Mouse (Mus musculus): ENCODE data around the gene Atic. TPM values are rescaled to one million over a fixed set of nuclear protein-coding genes. Genes with fewer than 3 reads are reported as not detected.

Atic gene
- 75.0 and 79.1 TPM in 2 replicates for polyA plus RNA-seq (2016; fragmentation: Nextera tagmentation; extraction: Ambion mirVana)

DNA sequence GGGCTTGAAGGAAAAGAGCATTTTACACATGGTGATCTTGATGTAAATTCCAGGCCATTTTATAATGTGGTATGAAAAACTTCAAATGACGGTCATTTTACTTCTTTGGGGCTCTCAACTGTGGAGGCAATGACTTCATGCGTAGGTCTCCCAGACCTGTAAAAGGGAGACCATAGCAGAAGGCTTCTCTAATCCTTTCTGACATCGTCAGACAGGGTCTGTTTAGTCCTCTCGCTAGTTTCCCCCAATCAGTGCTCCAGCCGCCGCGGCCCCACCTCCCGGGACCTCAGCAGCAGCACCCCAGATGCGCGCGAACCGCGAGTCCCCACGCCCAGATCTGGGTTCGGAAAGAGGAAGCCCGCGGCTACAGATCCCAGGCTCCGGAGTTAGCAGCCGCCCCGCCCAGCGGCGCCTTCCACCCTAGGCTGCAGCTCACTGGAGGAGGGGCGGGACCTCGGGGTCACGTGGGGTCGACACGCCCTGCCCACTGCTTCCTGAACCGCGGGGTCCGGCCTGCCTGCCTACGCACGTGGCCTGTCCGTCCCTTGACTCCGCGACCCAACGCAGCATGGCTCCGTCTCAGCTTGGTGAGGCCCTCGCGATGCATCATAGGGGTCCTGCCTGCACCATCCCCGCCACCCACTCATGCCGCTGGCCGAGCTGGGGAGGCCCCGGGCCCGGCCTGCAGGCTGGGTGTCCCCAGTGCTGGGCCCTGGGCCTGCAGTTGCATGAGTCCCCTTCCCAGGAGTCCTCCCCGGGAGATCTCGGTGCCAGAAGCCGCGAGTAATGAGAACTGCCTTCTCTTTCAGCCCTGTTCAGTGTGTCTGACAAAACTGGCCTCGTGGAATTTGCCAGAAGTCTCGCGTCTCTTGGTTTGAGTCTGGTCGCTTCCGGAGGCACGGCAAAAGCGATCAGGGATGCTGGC lies at the start of gene Atic:
TSS of gene Atic (plus strand) at position 463 of the 925 bp plus-strand sequence.
- H3K27ac ChIP-seq, result peak within 1 kb of the TSS; percentile 92
- H3K9me3 ChIP-seq, result peaks cover 8% of the 10 kb centered on the region
- H3K36me3 ChIP-seq (replicated peaks), result peaks cover 38% of the 10 kb centered on the region
- peaks cover 17% of the 10 kb centered on the region for H3K4me1 ChIP-seq
- H3K27me3 ChIP-seq (ENCODE audit: poor library complexity, severe bottlenecking), result no peaks in the 10 kb centered on the region
- H3K4me3 ChIP-seq, result peak within 1 kb of the TSS; percentile 80
- under 1% methylated on average over 55 of the region's 55 CpGs for WGBS
- DNase-seq (ENCODE audit: extremely low spot score, low spot score), result peak; percentile 92

DNA sequence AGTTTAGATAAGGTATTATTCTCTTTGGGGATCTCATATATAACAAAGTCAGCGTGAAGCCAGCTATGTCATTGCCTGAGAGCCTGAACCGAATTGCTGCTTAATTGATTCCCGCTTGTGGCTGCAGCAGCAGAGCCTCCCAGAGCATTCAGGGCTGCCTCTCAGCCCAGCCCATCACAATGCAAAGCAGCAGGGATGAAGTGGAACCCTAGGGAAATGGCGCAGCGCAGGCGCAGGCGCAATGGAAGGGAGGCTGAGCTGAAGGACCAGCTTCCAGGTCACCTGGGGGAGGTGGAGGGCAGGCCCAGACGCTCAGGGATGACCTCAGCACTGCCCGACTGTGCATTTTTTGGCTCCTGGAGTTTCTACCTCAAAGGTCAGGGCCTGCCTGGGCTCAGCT lies 49.7 kb upstream of the Atic start:
- peak; percentile 74 for DNase-seq (ENCODE audit: extremely low spot score, low spot score)
- peaks cover 6% of the 10 kb centered on the region for H3K27me3 ChIP-seq (ENCODE audit: poor library complexity, severe bottlenecking)
- H3K4me3 ChIP-seq, result no peak overlapping the region
- WGBS, result 1% methylated on average over 9 of the region's 9 CpGs
- H3K27ac ChIP-seq, result peak overlapping the region; percentile 35; the same call in 1 of the 2 replicates
- peaks cover 15% of the 10 kb centered on the region for H3K4me1 ChIP-seq
- no peaks in the 10 kb centered on the region for H3K9me3 ChIP-seq
- no peaks in the 10 kb centered on the region for H3K36me3 ChIP-seq (replicated peaks)

DNA sequence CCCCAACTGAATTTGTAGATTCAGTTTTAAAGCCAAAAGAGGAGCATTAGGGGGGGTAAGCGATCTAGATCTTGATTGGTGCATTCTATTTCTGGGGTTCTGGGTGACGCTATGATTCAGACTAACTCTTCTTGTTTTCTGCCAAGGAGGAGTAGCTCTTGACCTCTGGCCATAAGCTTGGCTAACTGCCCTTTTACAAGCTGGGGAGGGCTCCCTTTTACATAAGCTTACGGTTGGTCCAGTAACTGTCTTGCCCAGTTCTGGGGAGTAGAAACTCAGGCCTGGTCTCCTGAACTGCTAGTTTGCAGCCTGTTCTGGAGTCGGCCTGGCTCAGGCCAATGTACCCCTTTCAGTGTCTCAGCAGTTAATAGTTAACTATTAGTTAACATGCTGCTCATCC lies 41.9 kb upstream of the Atic start:
- Histone ChIP-seq H3K27me3 (ENCODE audit: poor library complexity, severe bottlenecking) (no peaks in the 10 kb centered on the region), H3K36me3 (replicated peaks) (no peaks in the 10 kb centered on the region), H3K4me3 (no peak overlapping the region), H3K9me3 (peaks cover 5% of the 10 kb centered on the region; the same call in 1 of the 2 replicates), H3K4me1 (no peaks in the 10 kb centered on the region), H3K27ac (no peak overlapping the region)
- WGBS, result 89% methylated on average over 4 of the region's 4 CpGs
- no peak for DNase-seq (ENCODE audit: extremely low spot score, low spot score)

DNA sequence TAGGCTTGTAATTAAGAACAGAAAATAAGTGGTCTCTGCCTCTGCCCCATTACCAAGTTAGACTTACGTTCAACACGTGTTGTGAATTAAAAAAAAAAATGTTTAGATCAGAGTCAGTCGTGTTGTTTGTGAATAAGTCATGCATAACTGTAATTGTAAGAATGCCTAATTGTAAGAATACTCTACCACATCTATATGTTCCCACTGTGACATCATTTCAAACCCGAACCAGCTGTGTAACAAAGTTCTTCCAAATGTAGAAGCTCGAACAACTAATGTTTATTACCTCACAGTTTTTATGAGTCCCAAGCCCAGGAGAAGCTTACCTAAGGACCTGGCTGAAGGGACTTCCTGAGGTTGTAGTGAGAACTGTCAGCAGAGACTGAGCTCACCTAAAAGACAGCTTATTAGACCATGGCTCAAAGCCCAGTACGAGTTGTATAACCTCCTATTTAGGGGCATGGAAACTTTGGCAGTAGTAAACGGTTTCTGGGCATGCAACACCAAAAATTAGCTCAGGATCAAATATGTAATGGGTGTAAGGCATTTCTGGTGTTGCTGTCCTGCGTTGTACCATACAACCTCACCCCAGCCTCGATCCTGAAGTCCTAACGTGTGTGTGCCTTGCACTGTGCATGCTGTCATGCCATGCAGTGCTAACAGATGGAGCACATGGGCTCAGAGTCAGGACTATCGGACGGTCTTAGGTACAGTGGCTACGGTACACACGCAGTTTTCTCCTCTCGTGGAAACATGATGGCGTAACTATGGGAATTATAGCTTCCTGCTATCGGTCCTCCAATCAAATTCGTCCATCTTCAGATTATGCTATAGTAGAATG lies 27.9 kb upstream of the Atic start:
- H3K27ac ChIP-seq, result no peak overlapping the region
- 89% methylated on average over 18 of the region's 18 CpGs for WGBS
- no peak for DNase-seq (ENCODE audit: extremely low spot score, low spot score)
- no peaks in the 10 kb centered on the region for H3K36me3 ChIP-seq (replicated peaks)
- no peaks in the 10 kb centered on the region for H3K4me1 ChIP-seq
- no peak overlapping the region for H3K4me3 ChIP-seq
- H3K9me3 ChIP-seq, result no peaks in the 10 kb centered on the region
- H3K27me3 ChIP-seq (ENCODE audit: poor library complexity, severe bottlenecking), result no peaks in the 10 kb centered on the region

DNA sequence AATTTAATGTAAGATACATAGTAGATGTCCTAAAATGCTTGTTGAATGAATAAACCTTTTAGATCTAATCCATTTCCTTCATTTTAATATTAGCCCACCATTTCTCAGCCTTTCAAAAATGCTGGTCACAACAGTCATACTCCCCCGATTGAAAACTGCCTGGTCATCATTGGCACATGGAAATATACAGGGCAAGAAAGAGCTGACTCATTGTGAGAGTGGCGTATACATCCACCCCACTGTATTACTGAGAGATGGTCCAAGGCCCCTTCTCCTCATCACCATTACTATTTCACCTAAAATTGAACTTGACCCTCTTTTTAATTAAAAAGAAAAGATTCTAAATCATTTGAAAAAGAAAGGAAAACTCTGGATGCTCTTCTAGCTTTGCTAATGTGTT lies 26.2 kb upstream of the Atic start:
- 77% methylated on average over 2 of the region's 2 CpGs for WGBS
- H3K36me3 ChIP-seq (replicated peaks), result no peaks in the 10 kb centered on the region
- no peaks in the 10 kb centered on the region for H3K27me3 ChIP-seq (ENCODE audit: poor library complexity, severe bottlenecking)
- no peak for DNase-seq (ENCODE audit: extremely low spot score, low spot score)
- H3K9me3 ChIP-seq, result no peaks in the 10 kb centered on the region
- no peak overlapping the region for H3K4me3 ChIP-seq
- H3K27ac ChIP-seq, result no peak overlapping the region
- H3K4me1 ChIP-seq, result no peaks in the 10 kb centered on the region

DNA sequence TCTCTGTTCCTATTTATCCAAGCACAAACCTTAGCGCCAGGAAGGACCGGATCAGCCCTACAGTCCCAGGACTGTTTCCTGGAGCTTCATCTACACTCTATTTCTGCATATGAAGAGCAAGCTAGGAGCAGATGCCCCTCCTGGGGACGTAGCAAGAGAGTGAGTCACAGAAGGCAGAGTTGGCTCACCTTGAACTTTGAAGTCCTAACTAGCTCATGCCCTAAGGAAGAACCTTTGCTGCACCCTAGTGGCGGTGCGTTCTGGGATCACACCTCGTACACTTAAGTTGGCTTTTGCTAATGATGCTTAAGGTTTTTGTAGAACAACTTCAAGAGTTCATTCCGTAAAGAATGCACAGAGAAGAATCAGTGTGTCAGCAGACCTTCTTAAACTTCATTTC lies 25.3 kb upstream of the Atic start:
- Histone ChIP-seq H3K4me1 (no peaks in the 10 kb centered on the region), H3K4me3 (no peak overlapping the region), H3K9me3 (no peaks in the 10 kb centered on the region), H3K27me3 (ENCODE audit: poor library complexity, severe bottlenecking) (no peaks in the 10 kb centered on the region), H3K36me3 (replicated peaks) (no peaks in the 10 kb centered on the region), H3K27ac (no peak overlapping the region)
- WGBS, result 22% methylated on average over 7 of the region's 7 CpGs
- DNase-seq (ENCODE audit: extremely low spot score, low spot score), result peak; percentile 28

DNA sequence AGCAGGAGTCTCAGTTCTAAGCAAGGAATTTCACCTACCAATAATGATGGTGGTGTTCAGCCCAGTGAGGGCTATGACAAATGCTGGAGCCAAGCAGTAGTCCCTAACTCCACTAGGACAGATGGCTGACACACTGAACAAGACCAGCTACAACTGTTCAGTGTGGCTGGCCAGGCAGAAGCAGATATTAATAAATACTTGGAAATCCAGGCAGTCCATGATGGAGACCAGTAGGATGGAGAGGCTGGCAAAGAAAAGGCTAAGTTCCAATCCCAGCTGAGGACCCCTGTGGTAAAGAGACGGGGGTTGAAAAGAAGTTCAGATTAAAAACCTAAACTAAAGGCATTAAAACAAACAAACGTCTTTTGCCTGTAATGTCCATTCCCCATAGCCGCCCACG lies 17.3 kb upstream of the Atic start:
- H3K9me3 ChIP-seq, result no peaks in the 10 kb centered on the region
- 86% methylated on average over 4 of the region's 4 CpGs for WGBS
- H3K4me1 ChIP-seq, result no peaks in the 10 kb centered on the region
- no peak overlapping the region for H3K27ac ChIP-seq
- no peaks in the 10 kb centered on the region for H3K36me3 ChIP-seq (replicated peaks)
- no peaks in the 10 kb centered on the region for H3K27me3 ChIP-seq (ENCODE audit: poor library complexity, severe bottlenecking)
- no peak overlapping the region for H3K4me3 ChIP-seq
- no peak for DNase-seq (ENCODE audit: extremely low spot score, low spot score)

DNA sequence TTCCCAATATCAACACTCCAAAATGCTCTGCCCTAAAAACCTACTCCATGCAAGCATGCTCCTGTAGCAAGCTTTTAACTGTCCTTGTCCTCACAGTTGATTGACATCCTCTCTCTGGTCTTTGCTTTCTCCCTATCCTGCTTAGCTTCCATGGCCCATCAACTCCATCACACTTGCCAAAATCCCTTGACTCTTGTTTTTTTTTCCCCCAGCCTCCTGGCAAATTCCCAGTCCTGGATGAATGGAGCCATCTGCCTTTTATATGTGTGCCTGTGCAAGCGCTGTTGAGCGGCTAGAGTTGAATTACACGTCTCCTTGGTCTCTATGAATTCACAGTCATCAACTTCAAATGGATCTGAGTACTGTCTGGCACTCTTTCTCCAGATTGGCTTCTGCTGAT lies 16.5 kb upstream of the Atic start:
- 90% methylated on average over 3 of the region's 3 CpGs for WGBS

DNA sequence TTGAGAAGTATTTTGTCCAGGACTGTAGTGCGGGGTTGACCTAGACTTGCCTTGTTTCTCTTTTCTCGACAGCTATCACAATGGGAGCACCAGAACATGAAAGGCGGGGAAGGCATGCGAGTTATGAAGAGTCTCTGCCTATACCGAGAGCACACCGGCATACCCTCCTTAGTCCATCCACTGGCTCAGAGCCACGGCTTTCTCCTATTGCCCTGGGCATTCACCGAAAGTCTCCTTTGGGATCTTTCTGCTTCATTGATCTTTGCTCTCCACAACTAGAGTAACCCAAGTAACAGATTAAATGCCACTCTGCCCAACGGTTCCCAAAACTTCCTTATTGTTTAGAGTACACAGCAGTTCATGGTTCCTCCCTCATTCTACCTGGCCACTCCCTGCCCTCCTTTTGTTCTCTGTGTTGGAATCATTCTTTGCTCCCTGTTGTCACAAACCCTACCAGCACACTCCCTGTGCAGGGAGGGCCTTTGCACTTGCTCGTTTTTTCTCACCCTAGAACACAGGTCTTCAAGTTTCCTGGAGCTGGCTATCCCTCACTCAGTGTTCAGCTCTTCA lies 6.2 kb upstream of the Atic start:
- no peak overlapping the region for H3K4me3 ChIP-seq
- no peaks in the 10 kb centered on the region for H3K9me3 ChIP-seq
- H3K27me3 ChIP-seq (ENCODE audit: poor library complexity, severe bottlenecking), result no peaks in the 10 kb centered on the region
- no peaks in the 10 kb centered on the region for H3K4me1 ChIP-seq
- WGBS, result 87% methylated on average over 10 of the region's 10 CpGs
- H3K27ac ChIP-seq, result no peak overlapping the region
- no peak for DNase-seq (ENCODE audit: extremely low spot score, low spot score)
- H3K36me3 ChIP-seq (replicated peaks), result no peaks in the 10 kb centered on the region

More for the DNA sequence above, 16.5 kb upstream of the Atic start:
- H3K4me3 ChIP-seq, result no peak overlapping the region
- H3K9me3 ChIP-seq, result no peaks in the 10 kb centered on the region
- H3K27ac ChIP-seq, result no peak overlapping the region
- no peaks in the 10 kb centered on the region for H3K4me1 ChIP-seq
- DNase-seq (ENCODE audit: extremely low spot score, low spot score), result no peak
- no peaks in the 10 kb centered on the region for H3K27me3 ChIP-seq (ENCODE audit: poor library complexity, severe bottlenecking)
- H3K36me3 ChIP-seq (replicated peaks), result no peaks in the 10 kb centered on the region

DNA sequence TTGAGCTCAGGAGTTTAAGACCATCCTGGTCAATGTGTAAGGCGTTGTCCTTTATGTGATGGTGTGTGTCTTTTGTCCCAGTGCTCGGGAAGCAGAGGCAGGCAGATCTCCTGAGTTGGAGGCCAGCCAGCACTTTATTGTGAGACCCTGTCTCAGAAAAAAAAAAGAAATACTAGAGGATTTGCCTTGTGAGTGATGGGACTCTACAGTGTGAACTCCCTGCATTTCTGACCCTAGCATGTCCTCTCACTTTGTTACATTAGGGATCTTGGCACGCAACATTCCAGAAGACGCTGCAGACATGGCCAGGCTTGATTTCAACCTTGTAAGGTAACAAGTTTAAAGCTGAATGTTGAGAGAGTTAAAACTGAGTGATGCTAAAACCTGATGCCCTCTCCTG lies 3.7 kb downstream of the Atic start:
- WGBS, result 94% methylated on average over 4 of the region's 4 CpGs
- peaks cover 73% of the 10 kb centered on the region for H3K36me3 ChIP-seq (replicated peaks)
- no peak overlapping the region for H3K27ac ChIP-seq
- peaks cover 17% of the 10 kb centered on the region for H3K4me1 ChIP-seq
- H3K4me3 ChIP-seq, result no peak overlapping the region
- H3K27me3 ChIP-seq (ENCODE audit: poor library complexity, severe bottlenecking), result no peaks in the 10 kb centered on the region
- no peak for DNase-seq (ENCODE audit: extremely low spot score, low spot score)
- H3K9me3 ChIP-seq, result peaks cover 8% of the 10 kb centered on the region

DNA sequence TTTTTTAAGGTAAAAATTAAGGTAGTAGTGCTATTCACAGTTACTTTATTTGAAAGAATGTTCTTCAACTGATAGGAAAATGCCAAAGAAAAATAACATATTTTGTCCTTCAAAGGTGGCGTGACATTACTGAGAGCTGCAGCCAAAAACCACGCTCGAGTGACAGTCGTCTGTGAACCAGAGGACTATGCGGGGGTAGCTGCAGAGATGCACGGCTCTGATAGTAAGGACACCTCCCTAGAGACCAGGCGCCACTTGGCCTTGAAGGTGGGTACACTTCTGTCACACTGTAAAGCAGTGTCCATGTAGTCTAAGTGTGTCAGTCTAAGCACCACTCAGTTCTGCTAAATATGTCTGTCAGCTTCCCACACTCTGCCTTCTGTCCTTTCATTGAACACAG lies 7.3 kb downstream of the Atic start:
- no peak for DNase-seq (ENCODE audit: extremely low spot score, low spot score)
- H3K27me3 ChIP-seq (ENCODE audit: poor library complexity, severe bottlenecking), result no peaks in the 10 kb centered on the region
- peaks cover 97% of the 10 kb centered on the region for H3K36me3 ChIP-seq (replicated peaks)
- H3K4me3 ChIP-seq, result no peak overlapping the region
- no peak overlapping the region for H3K27ac ChIP-seq
- WGBS, result 94% methylated on average over 7 of the region's 7 CpGs
- H3K4me1 ChIP-seq, result no peaks in the 10 kb centered on the region
- H3K9me3 ChIP-seq, result peaks cover 8% of the 10 kb centered on the region

DNA sequence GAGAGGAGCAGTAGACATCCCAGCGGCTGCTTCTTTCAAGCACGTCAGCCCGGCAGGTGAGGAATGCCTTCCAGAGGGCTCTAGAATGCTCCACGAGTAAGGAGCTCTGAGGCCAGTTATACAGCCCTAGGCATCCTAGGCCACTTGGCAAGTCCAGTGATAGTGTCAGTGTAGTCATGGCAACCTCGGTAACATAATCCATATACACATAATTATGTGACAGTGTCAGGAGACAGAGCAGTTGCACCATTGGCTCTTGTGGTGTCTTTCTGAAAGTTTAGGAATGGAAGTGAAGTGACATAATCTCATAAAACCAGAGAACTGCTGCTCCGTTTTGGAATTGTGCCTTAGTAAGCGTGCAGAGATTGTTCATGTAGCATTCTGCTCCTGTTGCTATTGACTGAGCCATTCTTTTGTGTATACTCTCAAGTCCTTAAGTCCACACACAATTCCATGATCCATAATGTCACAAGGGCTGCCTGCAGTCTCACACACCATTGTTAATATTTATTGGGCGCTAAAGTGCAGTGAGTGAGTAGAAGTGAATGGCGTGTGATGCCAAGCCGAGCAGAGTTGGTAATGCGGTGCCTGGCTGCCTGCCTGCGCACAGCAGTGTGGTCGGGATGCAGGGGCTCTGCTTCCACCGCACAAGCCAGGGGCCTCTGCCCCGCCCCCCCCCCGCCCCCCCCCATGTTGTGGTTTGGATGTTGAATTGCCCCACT lies 11.1 kb downstream of the Atic start:
- Histone ChIP-seq H3K36me3 (replicated peaks) (peaks cover 97% of the 10 kb centered on the region), H3K4me1 (no peaks in the 10 kb centered on the region), H3K9me3 (no peaks in the 10 kb centered on the region), H3K27me3 (ENCODE audit: poor library complexity, severe bottlenecking) (no peaks in the 10 kb centered on the region), H3K27ac (no peak overlapping the region), H3K4me3 (no peak overlapping the region)
- 86% methylated on average over 16 of the region's 16 CpGs for WGBS
- DNase-seq (ENCODE audit: extremely low spot score, low spot score), result no peak

Data from forebrain, embryonic 10.5 days (tissue).